Mouse (Mus musculus) left cerebral cortex, adult 11 months (tissue): ENCODE results near the gene Amer1.

Experiments used
- DNase-seq: peaks from one replicate; pipeline ENCODE4 v3.0.0; 2022; ENCODE audit warnings: low spot score

Amer1 gene

GRCm38 (mm10) chrX:95444776-95445111, at the start of gene Amer1:
Gene Amer1, minus strand, starts transcription at chrX:95444872.
- peak; percentile 88 for DNase-seq

GRCm38 (mm10) chrX:95457166-95457565, 12.5 kb upstream of the Amer1 start:
- no peak for DNase-seq

GRCm38 (mm10) chrX:95445866-95446265, 1.2 kb upstream of the Amer1 start:
- DNase-seq: no peak

- DNase-seq: no peak
These were observed 469 bp upstream of the Amer1 start for GRCm38 (mm10) chrX:95445141-95445540.

GRCm38 (mm10) chrX:95443898-95444775, 535 bp downstream of the Amer1 start:
- DNase-seq: peak; percentile 8

- no peak for DNase-seq
These were observed 1.3 kb downstream of the Amer1 start for GRCm38 (mm10) chrX:95443390-95443789.

GRCm38 (mm10) chrX:95442261-95442660, 2.4 kb downstream of the Amer1 start:
- no peak for DNase-seq

- DNase-seq: no peak
These were observed 3.4 kb downstream of the Amer1 start for GRCm38 (mm10) chrX:95441290-95441689.

GRCm38 (mm10) chrX:95438491-95438890, 6.2 kb downstream of the Amer1 start:
- no peak for DNase-seq

- no peak for DNase-seq
These were observed 7.4 kb downstream of the Amer1 start for GRCm38 (mm10) chrX:95437236-95437635.

- no peak for DNase-seq
These were observed 71.6 kb downstream of the Amer1 start for GRCm38 (mm10) chrX:95373101-95373500.
